Mouse (Mus musculus) C2C12 (cell line): ENCODE measurements around the gene Tas2r135. TPM values are rescaled to one million over a fixed set of nuclear protein-coding genes. Genes with fewer than 3 reads are reported as not detected.

Source experiments
- H3K27me3 ChIP-seq: one replicate; pipeline ENCODE4 v1.6.1; 2011; ENCODE audit not compliant: control insufficient read depth, insufficient read depth, insufficient read length
- H3K36me3 ChIP-seq: one replicate; pipeline ENCODE4 v1.6.1; 2011; ENCODE audit not compliant: control insufficient read depth, insufficient read depth
- H3K4me3 ChIP-seq: one replicate; pipeline ENCODE4 v1.5.1; 2011; ENCODE audit warnings: mild to moderate bottlenecking, control low read depth; ENCODE audit not compliant: poor library complexity, insufficient read depth, severe bottlenecking
- H3K79me2 ChIP-seq: one replicate; pipeline ENCODE4 v1.6.1; 2011; ENCODE audit not compliant: control insufficient read depth, insufficient read depth
- H3K79me3 ChIP-seq: one replicate; pipeline ENCODE4 v1.6.1; 2011; ENCODE audit warnings: low read depth, control low read depth
- H3ac ChIP-seq: one replicate; pipeline ENCODE3; 2011; ENCODE audit warnings: low read depth; ENCODE audit not compliant: control insufficient read depth, insufficient read length
- CEBPB ChIP-seq: IDR thresholded peaks from one replicate; pipeline ENCODE4 v1.6.1; 2011; ENCODE audit warnings: low read depth, mild to moderate bottlenecking, control low read depth, moderate library complexity
- CTCF ChIP-seq: IDR thresholded peaks from one replicate; pipeline ENCODE4 v1.5.1; 2011; ENCODE audit not compliant: control insufficient read depth, insufficient read depth, insufficient read length
- FOSL1 ChIP-seq: IDR thresholded peaks from one replicate; pipeline ENCODE4 v1.8.0; 2011; ENCODE audit warnings: mild to moderate bottlenecking, low read length; ENCODE audit not compliant: poor library complexity, insufficient read depth, severe bottlenecking
- MAX ChIP-seq: IDR thresholded peaks from one replicate; pipeline ENCODE4 v1.6.1; 2011; ENCODE audit warnings: mild to moderate bottlenecking, control low read depth
- MYOD1 ChIP-seq: IDR thresholded peaks from one replicate; pipeline ENCODE4 v1.6.1; 2011; ENCODE audit warnings: low read depth; ENCODE audit not compliant: control insufficient read depth, insufficient read length
- MYOG ChIP-seq: IDR thresholded peaks from one replicate; pipeline ENCODE4 v1.6.1; 2011; ENCODE audit not compliant: control insufficient read depth, insufficient read length; ENCODE audit errors: extremely low read depth
- USF1 ChIP-seq: IDR thresholded peaks from one replicate; pipeline ENCODE4 v1.6.1; 2011; ENCODE audit warnings: low read depth, mild to moderate bottlenecking, control low read depth, moderate library complexity
- long read RNA-seq, 2 experiments: library from polyadenylated mRNA; unstranded; transcript quantifications; one replicate each; pipeline ENCODE4 v2.0.0; 2019 to 2020
- polyA plus RNA-seq: library from polyadenylated mRNA; unstranded; fragments of >200 nt; fragmentation: generic; extraction: Trizol; gene quantifications from one replicate; pipeline ENCODE4 v1.2.1, GENCODE M21; 2012; ENCODE audit warnings: missing spikeins

Gene Tas2r135
- not detected for polyA plus RNA-seq
- long read RNA-seq, experiment 1: 0 reads
- long read RNA-seq, experiment 2, partial matches to known transcripts: 0 of 1 reads
- long read RNA-seq, experiment 2, other reads (novel, unspliced or antisense): 1 of 1 reads

DNA sequence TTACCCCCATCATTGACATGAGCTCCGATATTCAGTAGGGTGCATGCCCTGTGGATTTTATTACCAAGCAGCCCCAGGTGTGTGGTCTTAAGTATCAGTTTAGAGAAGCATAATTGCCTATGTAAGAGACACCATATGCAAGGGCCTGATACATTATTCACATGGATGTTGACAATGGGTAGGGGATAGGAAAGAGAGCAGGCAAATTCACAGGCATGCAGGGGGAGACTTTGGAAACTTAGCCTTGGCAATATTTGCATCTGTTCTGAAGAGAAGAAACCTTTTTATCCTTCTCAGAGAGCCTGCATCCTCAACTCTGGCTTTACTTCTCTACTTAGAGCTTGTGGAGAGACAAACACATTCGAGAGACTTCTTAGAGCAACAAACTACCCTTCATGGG lies at the start of gene Tas2r135:
Gene Tas2r135, plus strand, starts transcription at position 301 of the 400 bp plus-strand sequence.
- no peaks in the 10 kb centered on the region for H3K79me2 ChIP-seq
- H3ac ChIP-seq: no peak within 1 kb of the TSS
- no peaks in the 10 kb centered on the region for H3K36me3 ChIP-seq
- no peaks in the 10 kb centered on the region for H3K27me3 ChIP-seq
- no peaks in the 10 kb centered on the region for H3K79me3 ChIP-seq
- no peak for TF ChIP-seq MAX
- no peak for TF ChIP-seq FOSL1
- TF ChIP-seq USF1: no peak
- TF ChIP-seq MYOG: no peak
- no peak for TF ChIP-seq MYOD1
- no peak for TF ChIP-seq CEBPB
- no peak for TF ChIP-seq CTCF
- H3K4me3 ChIP-seq: no peak within 1 kb of the TSS

DNA sequence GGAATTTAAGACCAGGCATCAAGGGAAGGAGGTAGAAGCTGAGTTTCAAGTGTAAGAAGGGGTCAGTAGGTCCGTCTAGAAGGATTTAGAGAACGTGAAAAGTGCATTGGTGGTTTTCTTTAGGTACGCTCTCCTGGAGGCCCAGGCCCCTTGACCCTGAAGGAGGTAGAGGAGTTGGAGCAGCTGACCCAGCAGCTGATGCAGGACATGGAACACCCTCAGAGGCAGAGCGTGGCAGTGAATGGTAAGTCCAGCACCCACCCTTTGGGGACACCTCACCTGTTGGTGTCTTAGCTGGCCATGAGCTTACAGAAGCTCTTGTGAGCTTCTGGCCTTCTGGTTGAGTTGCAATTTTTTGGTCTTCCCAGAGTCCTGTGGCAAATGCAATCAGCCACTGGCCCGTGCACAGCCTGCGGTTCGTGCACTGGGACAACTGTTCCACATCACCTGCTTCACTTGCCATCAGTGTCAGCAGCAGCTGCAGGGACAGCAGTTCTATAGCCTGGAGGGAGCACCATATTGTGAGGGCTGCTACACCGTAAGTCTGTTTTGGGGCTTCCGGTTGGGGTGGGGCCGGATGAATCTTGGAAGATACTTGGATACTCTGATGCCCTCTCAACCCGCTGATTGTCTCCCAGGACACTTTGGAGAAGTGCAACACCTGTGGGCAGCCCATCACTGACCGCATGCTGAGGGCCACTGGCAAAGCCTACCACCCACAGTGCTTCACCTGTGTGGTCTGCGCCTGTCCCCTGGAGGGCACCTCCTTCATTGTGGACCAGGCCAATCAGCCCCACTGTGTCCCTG lies 49.2 kb upstream of the Tas2r135 start:
- H3ac ChIP-seq: peak overlapping the region; percentile 26
- no peak for TF ChIP-seq MAX
- TF ChIP-seq MYOD1: peak; percentile 3
- TF ChIP-seq CEBPB: no peak
- no peak for TF ChIP-seq MYOG
- TF ChIP-seq CTCF: no peak
- no peak for TF ChIP-seq USF1
- TF ChIP-seq FOSL1: no peak
- H3K79me3 ChIP-seq: peaks cover 52% of the 10 kb centered on the region
- peaks cover 72% of the 10 kb centered on the region for H3K79me2 ChIP-seq
- no peak overlapping the region for H3K4me3 ChIP-seq
- peaks cover 96% of the 10 kb centered on the region for H3K36me3 ChIP-seq
- H3K27me3 ChIP-seq: no peaks in the 10 kb centered on the region

DNA sequence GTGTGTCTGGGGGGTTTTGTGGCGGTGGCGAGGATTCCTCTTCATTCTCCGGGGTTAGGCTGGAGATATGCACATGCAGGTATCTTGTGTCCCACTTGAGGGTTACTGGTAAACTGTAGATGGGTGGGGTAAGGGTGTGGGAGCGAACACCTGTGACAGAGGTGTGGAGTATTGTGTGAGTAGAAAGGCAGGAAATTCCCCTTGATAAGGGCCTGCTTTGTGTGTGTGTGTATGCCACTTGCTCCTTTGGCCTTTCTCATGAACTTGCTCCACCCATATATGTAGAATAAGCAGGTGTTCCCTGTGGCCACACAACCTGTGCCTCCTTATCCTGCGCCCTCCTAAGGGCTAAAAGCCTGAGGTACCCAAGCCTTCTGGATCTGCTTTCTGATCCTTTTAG lies 48.3 kb upstream of the Tas2r135 start:
- Histone ChIP-seq H3K79me3 (peaks cover 43% of the 10 kb centered on the region), H3K79me2 (peaks cover 62% of the 10 kb centered on the region), H3K4me3 (no peak overlapping the region), H3K27me3 (no peaks in the 10 kb centered on the region), H3ac (no peak overlapping the region), H3K36me3 (peaks cover 87% of the 10 kb centered on the region)
- TF ChIP-seq MYOG: no peak
- TF ChIP-seq CEBPB: no peak
- TF ChIP-seq MAX: no peak
- TF ChIP-seq CTCF: no peak
- no peak for TF ChIP-seq MYOD1
- no peak for TF ChIP-seq USF1
- no peak for TF ChIP-seq FOSL1

DNA sequence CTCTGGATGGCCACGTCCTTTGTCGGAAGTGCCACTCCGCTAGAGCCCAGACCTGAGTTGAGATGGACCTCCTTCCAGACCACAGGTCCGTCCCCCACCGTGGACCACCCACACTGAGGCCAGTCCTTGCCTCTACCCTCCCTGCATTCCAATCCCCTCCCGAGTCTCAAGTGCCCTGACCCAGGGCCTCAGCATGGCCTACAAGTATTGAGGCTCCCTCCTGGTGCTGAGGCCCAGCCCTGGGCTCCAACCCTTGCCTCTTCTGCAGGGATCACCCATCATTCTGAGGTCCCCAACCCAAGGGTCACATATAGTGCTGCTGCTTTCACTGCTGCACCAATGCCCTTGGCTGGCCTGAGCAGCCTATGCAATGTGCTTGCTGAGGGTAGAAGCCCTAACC lies 47.3 kb upstream of the Tas2r135 start:
- Histone ChIP-seq H3K79me2 (peaks cover 53% of the 10 kb centered on the region), H3K79me3 (peaks cover 33% of the 10 kb centered on the region), H3K4me3 (no peak overlapping the region), H3K36me3 (peaks cover 77% of the 10 kb centered on the region), H3ac (no peak overlapping the region), H3K27me3 (no peaks in the 10 kb centered on the region)
- TF ChIP-seq USF1 (no peak), MAX (no peak), CTCF (no peak), FOSL1 (no peak), MYOG (no peak), MYOD1 (no peak), CEBPB (no peak)

DNA sequence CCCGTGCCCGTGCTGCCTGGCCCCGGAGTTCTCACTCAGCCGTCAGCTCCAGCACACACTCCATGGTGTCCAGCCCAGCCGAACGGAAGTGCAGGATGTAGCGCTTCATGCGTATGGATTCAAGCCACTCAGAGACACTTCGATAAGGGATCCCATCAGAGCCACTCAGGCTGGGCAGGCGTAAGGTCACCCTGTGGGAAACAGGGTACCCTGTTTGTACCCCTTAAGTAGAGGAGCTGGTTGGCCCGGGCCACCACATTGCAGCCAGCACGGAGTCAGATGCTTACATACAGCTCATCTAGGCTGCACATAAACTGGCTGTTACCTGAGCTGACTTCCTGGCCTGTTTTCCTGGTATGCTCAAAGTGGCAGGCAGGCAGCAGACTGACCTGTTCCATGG lies 46.3 kb upstream of the Tas2r135 start:
- TF ChIP-seq CEBPB (no peak), MYOD1 (no peak), USF1 (no peak), FOSL1 (no peak), MAX (no peak), MYOG (no peak), CTCF (no peak)
- Histone ChIP-seq H3K79me3 (peaks cover 23% of the 10 kb centered on the region), H3K36me3 (peaks cover 67% of the 10 kb centered on the region), H3K4me3 (no peak overlapping the region), H3ac (no peak overlapping the region), H3K27me3 (no peaks in the 10 kb centered on the region), H3K79me2 (peaks cover 43% of the 10 kb centered on the region)
